Mouse (Mus musculus): ENCODE results near the gene Cd300ld3. TPM values are rescaled to one million over a fixed set of nuclear protein-coding genes. Genes with fewer than 3 reads are reported as not detected.

Gene Cd300ld3
- total and polyA plus RNA-seq, 2 experiments from 2014 or later = not detected

DNA sequence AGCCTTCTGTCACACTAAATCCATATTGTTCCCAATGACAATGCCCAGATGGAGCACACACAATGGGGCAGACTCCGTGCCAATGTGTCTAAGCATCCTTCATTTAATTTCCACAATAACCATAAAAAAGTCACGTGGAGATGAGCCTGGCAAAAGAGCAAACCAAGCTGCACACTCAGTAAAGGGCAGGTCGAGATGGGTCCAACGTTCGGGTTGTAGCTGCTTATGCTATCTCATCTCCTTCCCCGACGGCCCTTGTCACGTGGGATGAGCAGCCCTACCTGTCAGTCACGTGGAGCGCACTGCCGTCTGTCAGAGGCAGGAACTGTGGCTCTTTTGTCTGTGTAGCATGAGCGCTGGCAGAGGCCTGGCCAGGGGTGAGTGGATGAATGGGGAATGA lies 36.4 kb upstream of the Cd300ld3 start:
- no peak overlapping the region for H3K27ac ChIP-seq (ENCODE audit: low read depth)
- whole genome bisulfite sequencing = 40% methylated on average over 12 of the region's 12 CpGs
- H3K36me3 ChIP-seq (replicated peaks; ENCODE audit: control insufficient read depth, insufficient read depth, low read length) = no peaks in the 10 kb centered on the region
- DNase-seq (ENCODE audit: low spot score) = no peak
- peaks cover 25% of the 10 kb centered on the region for H3K27me3 ChIP-seq (ENCODE audit: control insufficient read depth, insufficient read depth, low read length)
- TF ChIP-seq CTCF (IDR thresholded peaks at IDR 0.05; ENCODE audit: low read depth) (no peak), EP300 (IDR thresholded peaks at IDR 0.05; ENCODE audit: low read depth) (no peak)
- H3K9me3 ChIP-seq (replicated peaks; ENCODE audit: control insufficient read depth, low read length) = no peaks in the 10 kb centered on the region
- ATAC-seq (ENCODE audit: insufficient read depth, low read depth) = no peak
- H3K4me3 ChIP-seq (ENCODE audit: low read depth, low read length) = no peak overlapping the region
- no peak overlapping the region for H3K9ac ChIP-seq (replicated peaks; ENCODE audit: low read depth, low read length)
- no peak overlapping the region for H3K4me2 ChIP-seq (ENCODE audit: low read depth, low read length)
- H3K4me1 ChIP-seq (ENCODE audit: control insufficient read depth, insufficient read depth) = no peaks in the 10 kb centered on the region

DNA sequence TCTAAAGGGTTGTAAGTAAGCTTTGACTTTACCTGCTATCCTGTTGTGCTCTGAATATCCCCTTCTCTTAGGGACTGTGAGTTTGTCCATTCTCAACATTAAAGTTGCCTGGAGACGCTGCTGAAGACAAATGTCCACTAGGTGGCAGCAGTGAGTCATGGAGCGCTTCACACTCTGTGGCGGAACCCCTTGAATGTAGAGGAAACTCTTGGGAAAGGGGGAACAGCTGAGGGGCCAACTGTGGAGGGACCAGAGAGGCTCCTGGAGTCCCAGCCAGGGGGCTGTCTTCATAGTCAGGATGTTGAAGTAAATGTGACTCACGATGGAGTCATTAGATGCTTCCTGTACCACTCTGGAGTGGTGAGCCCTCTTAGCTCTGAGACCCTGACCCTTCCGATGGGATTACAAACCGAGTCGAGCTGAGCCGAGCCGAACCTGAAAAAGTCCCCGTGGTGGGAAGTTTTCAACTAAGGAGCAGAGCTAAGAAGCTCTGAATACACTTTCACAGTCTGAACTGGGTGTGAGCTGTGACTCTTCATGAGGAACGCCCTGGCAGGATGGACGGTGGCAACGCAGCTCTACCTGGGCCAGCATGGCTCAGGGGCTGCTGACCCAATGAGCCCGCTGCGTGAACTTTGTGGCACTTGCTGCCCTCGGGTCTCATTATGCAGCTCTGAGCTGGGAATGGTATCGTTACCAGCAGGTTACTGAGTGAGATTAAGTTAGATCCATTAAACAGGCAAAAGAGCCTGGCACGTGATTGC lies 35.3 kb upstream of the Cd300ld3 start:
- Histone ChIP-seq H3K9ac (replicated peaks; ENCODE audit: low read depth, low read length) (no peak overlapping the region), H3K4me1 (ENCODE audit: control insufficient read depth, insufficient read depth) (no peaks in the 10 kb centered on the region), H3K36me3 (replicated peaks; ENCODE audit: control insufficient read depth, insufficient read depth, low read length) (no peaks in the 10 kb centered on the region), H3K27me3 (ENCODE audit: control insufficient read depth, insufficient read depth, low read length) (peaks cover 19% of the 10 kb centered on the region), H3K9me3 (replicated peaks; ENCODE audit: control insufficient read depth, low read length) (no peaks in the 10 kb centered on the region), H3K4me2 (ENCODE audit: low read depth, low read length) (no peak overlapping the region), H3K27ac (ENCODE audit: low read depth) (no peak overlapping the region), H3K4me3 (ENCODE audit: low read depth, low read length) (no peak overlapping the region)
- 42% methylated on average over 18 of the region's 18 CpGs for WGBS
- no peak for ATAC-seq (ENCODE audit: insufficient read depth, low read depth)
- TF ChIP-seq EP300 (IDR thresholded peaks at IDR 0.05; ENCODE audit: low read depth) = no peak
- TF ChIP-seq CTCF (IDR thresholded peaks at IDR 0.05; ENCODE audit: low read depth) = peak; percentile 88
- DNase-seq (ENCODE audit: low spot score) = peak; percentile 50

- no peak overlapping the region for H3K4me2 ChIP-seq (ENCODE audit: low read depth, low read length)
- H3K9me3 ChIP-seq (replicated peaks; ENCODE audit: control insufficient read depth, low read length) = no peaks in the 10 kb centered on the region
- no peak overlapping the region for H3K9ac ChIP-seq (replicated peaks; ENCODE audit: low read depth, low read length)
- 57% methylated on average over 6 of the region's 6 CpGs for WGBS
- no peak for ATAC-seq (ENCODE audit: insufficient read depth, low read depth)
- H3K4me1 ChIP-seq (ENCODE audit: control insufficient read depth, insufficient read depth) = no peaks in the 10 kb centered on the region
- H3K36me3 ChIP-seq (replicated peaks; ENCODE audit: control insufficient read depth, insufficient read depth, low read length) = no peaks in the 10 kb centered on the region
- peaks cover 19% of the 10 kb centered on the region for H3K27me3 ChIP-seq (ENCODE audit: control insufficient read depth, insufficient read depth, low read length)
- no peak overlapping the region for H3K27ac ChIP-seq (ENCODE audit: low read depth)
- DNase-seq (ENCODE audit: low spot score) = no peak
- no peak overlapping the region for H3K4me3 ChIP-seq (ENCODE audit: low read depth, low read length)
- TF ChIP-seq EP300 (IDR thresholded peaks at IDR 0.05; ENCODE audit: low read depth) = no peak
- no peak for TF ChIP-seq CTCF (IDR thresholded peaks at IDR 0.05; ENCODE audit: low read depth)
Observed at GRCm38 (mm10) chr11:115082196-115082595, 34.0 kb upstream of the Cd300ld3 start.

- H3K36me3 ChIP-seq (replicated peaks; ENCODE audit: control insufficient read depth, insufficient read depth, low read length) = no peaks in the 10 kb centered on the region
- DNase-seq (ENCODE audit: low spot score) (no peak), ATAC-seq (ENCODE audit: insufficient read depth, low read depth) (no peak)
- TF ChIP-seq EP300 (IDR thresholded peaks at IDR 0.05; ENCODE audit: low read depth) (no peak), CTCF (IDR thresholded peaks at IDR 0.05; ENCODE audit: low read depth) (no peak)
- H3K4me2 ChIP-seq (ENCODE audit: low read depth, low read length) = no peak overlapping the region
- no peak overlapping the region for H3K4me3 ChIP-seq (ENCODE audit: low read depth, low read length)
- 62% methylated on average over 3 of the region's 3 CpGs for WGBS
- H3K27me3 ChIP-seq (ENCODE audit: control insufficient read depth, insufficient read depth, low read length) = peaks cover 19% of the 10 kb centered on the region
- H3K9me3 ChIP-seq (replicated peaks; ENCODE audit: control insufficient read depth, low read length) = no peaks in the 10 kb centered on the region
- no peak overlapping the region for H3K9ac ChIP-seq (replicated peaks; ENCODE audit: low read depth, low read length)
- no peak overlapping the region for H3K27ac ChIP-seq (ENCODE audit: low read depth)
- no peaks in the 10 kb centered on the region for H3K4me1 ChIP-seq (ENCODE audit: control insufficient read depth, insufficient read depth)
Observed at GRCm38 (mm10) chr11:115081373-115081772, 33.2 kb upstream of the Cd300ld3 start.

- no peaks in the 10 kb centered on the region for H3K9me3 ChIP-seq (replicated peaks; ENCODE audit: control insufficient read depth, low read length)
- H3K9ac ChIP-seq (replicated peaks; ENCODE audit: low read depth, low read length) = no peak overlapping the region
- ATAC-seq (ENCODE audit: insufficient read depth, low read depth) = no peak
- H3K4me2 ChIP-seq (ENCODE audit: low read depth, low read length) = no peak overlapping the region
- H3K4me3 ChIP-seq (ENCODE audit: low read depth, low read length) = no peak overlapping the region
- WGBS = 31% methylated on average over 13 of the region's 13 CpGs
- peak; percentile 31 for DNase-seq (ENCODE audit: low spot score)
- peak; percentile 80 for TF ChIP-seq CTCF (IDR thresholded peaks at IDR 0.05; ENCODE audit: low read depth)
- no peak for TF ChIP-seq EP300 (IDR thresholded peaks at IDR 0.05; ENCODE audit: low read depth)
- peaks cover 19% of the 10 kb centered on the region for H3K27me3 ChIP-seq (ENCODE audit: control insufficient read depth, insufficient read depth, low read length)
- no peaks in the 10 kb centered on the region for H3K4me1 ChIP-seq (ENCODE audit: control insufficient read depth, insufficient read depth)
- H3K36me3 ChIP-seq (replicated peaks; ENCODE audit: control insufficient read depth, insufficient read depth, low read length) = no peaks in the 10 kb centered on the region
- no peak overlapping the region for H3K27ac ChIP-seq (ENCODE audit: low read depth)
Observed at GRCm38 (mm10) chr11:115080886-115081285, 32.7 kb upstream of the Cd300ld3 start.

DNA sequence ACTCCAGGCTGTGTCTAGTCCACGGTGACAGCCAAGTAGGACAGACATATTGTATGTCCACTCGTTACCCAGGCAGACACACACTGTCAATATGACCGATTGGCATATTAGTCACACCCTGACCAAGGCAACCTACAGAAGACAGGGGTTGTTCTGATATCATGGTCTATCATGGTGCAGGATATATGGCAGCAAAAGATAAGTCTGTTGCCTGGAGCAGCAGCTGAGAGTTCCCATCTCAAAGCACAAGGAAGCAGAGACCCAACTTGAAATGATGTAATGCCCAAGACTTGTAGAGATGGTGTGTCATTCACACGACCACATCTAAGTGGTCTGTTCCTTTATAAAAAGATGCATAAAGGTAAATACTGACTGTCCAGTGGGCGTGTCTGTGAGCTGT lies 30.5 kb upstream of the Cd300ld3 start:
- Histone ChIP-seq H3K9me3 (replicated peaks; ENCODE audit: control insufficient read depth, low read length) (no peaks in the 10 kb centered on the region), H3K27ac (ENCODE audit: low read depth) (no peak overlapping the region), H3K4me2 (ENCODE audit: low read depth, low read length) (no peak overlapping the region), H3K4me3 (ENCODE audit: low read depth, low read length) (no peak overlapping the region), H3K27me3 (ENCODE audit: control insufficient read depth, insufficient read depth, low read length) (peaks cover 4% of the 10 kb centered on the region), H3K4me1 (ENCODE audit: control insufficient read depth, insufficient read depth) (no peaks in the 10 kb centered on the region), H3K9ac (replicated peaks; ENCODE audit: low read depth, low read length) (no peak overlapping the region), H3K36me3 (replicated peaks; ENCODE audit: control insufficient read depth, insufficient read depth, low read length) (no peaks in the 10 kb centered on the region)
- DNase-seq (ENCODE audit: low spot score) (no peak), ATAC-seq (ENCODE audit: insufficient read depth, low read depth) (no peak)
- TF ChIP-seq EP300 (IDR thresholded peaks at IDR 0.05; ENCODE audit: low read depth) (no peak), CTCF (IDR thresholded peaks at IDR 0.05; ENCODE audit: low read depth) (no peak)
- WGBS = 65% methylated on average over 5 of the region's 5 CpGs
